Mouse (Mus musculus) adrenal gland, postnatal 36 days (tissue): ENCODE data around the gene Slf2. TPM values are rescaled to one million over a fixed set of nuclear protein-coding genes. Genes with fewer than 3 reads are reported as not detected.

ENCODE experiments used
- DNase-seq, 2 experiments: peaks; one replicate each; pipeline ENCODE4 v3.0.0; 2021; ENCODE audit warnings: mixed read lengths in 1 of 2
- total RNA-seq, 2 experiments: library from RNA; stranded (reverse); gene quantifications; 2 replicates each; pipeline ENCODE4 v1.2.3; 2021

The Slf2 gene
- total RNA-seq, 2 experiments from 2014 or later: 23.0 to 23.7 TPM

- peak; percentile 82 to 90 for DNase-seq
These were observed 100.1 kb downstream of the Slf2 start for GRCm38 (mm10) chr19:45030746-45031693.

- DNase-seq: peak; percentile 79 to 84
These were observed 100.8 kb downstream of the Slf2 start for GRCm38 (mm10) chr19:45031780-45032179.

Other genes starting within 250 kb of the Slf2 start
- gene Pax2, start 175.1 kb upstream of the Slf2 start, total RNA-seq: not detected
- 1 to 10 TPM; 4.2 to 5.6 TPM for gene Sema4g, start 58.0 kb downstream of the Slf2 start, total RNA-seq
- gene Twnk, start 74.5 kb downstream of the Slf2 start, total RNA-seq: 10 to 100 TPM; 30.8 to 33.0 TPM
- gene Mrpl43, start 75.3 kb downstream of the Slf2 start, total RNA-seq: 10 to 100 TPM; 49.0 to 53.6 TPM
- gene Lzts2, start 83.3 kb downstream of the Slf2 start, total RNA-seq: 10 to 100 TPM; 90.4 to 95.6 TPM
- under 1 TPM; 0.13 to 0.23 TPM for gene Pdzd7, start 114.6 kb downstream of the Slf2 start, total RNA-seq
- gene Sfxn3, start 116.4 kb downstream of the Slf2 start, total RNA-seq: 10 to 100 TPM; 63.9 to 66.5 TPM
- 1 to 10 TPM; 3.9 to 6.6 TPM for gene Kazald1, start 144.1 kb downstream of the Slf2 start, total RNA-seq
- gene Tlx1, start 219.5 kb downstream of the Slf2 start, total RNA-seq: not detected